Mouse (Mus musculus): Measurements from ENCODE around the gene Cavin1. TPM values are rescaled to one million over a fixed set of nuclear protein-coding genes. Genes with fewer than 3 reads are reported as not detected.

Gene Cavin1
- polyA plus RNA-seq, 1 experiment from 2014 or later: 16.3 TPM

GRCm38 (mm10) chr11:100946862-100947261, 23.8 kb downstream of the Cavin1 start:
- no peak for DNase-seq (ENCODE audit: low spot score)
- 35% methylated on average over 4 of the region's 4 CpGs for WGBS
- Histone ChIP-seq H3K9ac (replicated peaks; ENCODE audit: low read length) (no peak overlapping the region), H3K36me3 (replicated peaks; ENCODE audit: control insufficient read depth, insufficient read depth, low read depth, low read length) (no peaks in the 10 kb centered on the region), H3K27ac (replicated peaks; ENCODE audit: low read depth, low read length) (no peak overlapping the region), H3K4me3 (ENCODE audit: low read depth, low read length) (no peak overlapping the region), H3K27me3 (ENCODE audit: control insufficient read depth, insufficient read depth, low read length) (no peaks in the 10 kb centered on the region), H3K4me1 (ENCODE audit: control insufficient read depth, insufficient read depth, low read length) (no peaks in the 10 kb centered on the region), H3K9me3 (replicated peaks; ENCODE audit: control insufficient read depth, low read length) (no peaks in the 10 kb centered on the region), H3K4me2 (ENCODE audit: low read depth, low read length) (no peak overlapping the region)
- no peak for ATAC-seq (replicated peaks; ENCODE audit: insufficient number of reproducible peaks, low FRiP score, low TSS enrichment, low read depth)

DNA sequence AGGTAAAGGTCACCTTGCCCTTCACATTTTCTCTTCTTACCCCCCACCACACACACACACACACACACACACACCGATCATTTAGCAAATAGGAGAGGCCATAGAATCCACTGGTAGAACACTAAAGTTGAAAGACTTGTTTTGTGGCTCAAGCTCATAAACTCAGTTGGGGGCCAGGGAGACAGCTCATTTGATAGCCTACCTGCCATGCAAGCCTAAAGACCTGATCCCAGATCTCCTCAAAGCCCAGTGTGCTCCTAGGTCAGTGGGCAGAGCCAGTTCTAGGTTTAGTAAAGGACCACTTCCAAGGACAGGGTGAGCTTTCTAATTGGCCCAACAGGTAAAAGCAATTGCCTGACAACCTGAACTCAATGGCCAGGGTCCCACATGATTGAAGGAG, 28.3 kb downstream of the Cavin1 start:
- DNase-seq (ENCODE audit: low spot score): no peak
- ATAC-seq (replicated peaks; ENCODE audit: insufficient number of reproducible peaks, low FRiP score, low TSS enrichment, low read depth): no peak
- Histone ChIP-seq H3K4me2 (ENCODE audit: low read depth, low read length) (no peak overlapping the region), H3K9me3 (replicated peaks; ENCODE audit: control insufficient read depth, low read length) (no peaks in the 10 kb centered on the region), H3K4me1 (ENCODE audit: control insufficient read depth, insufficient read depth, low read length) (no peaks in the 10 kb centered on the region), H3K9ac (replicated peaks; ENCODE audit: low read length) (no peak overlapping the region), H3K27ac (replicated peaks; ENCODE audit: low read depth, low read length) (no peak overlapping the region), H3K4me3 (ENCODE audit: low read depth, low read length) (no peak overlapping the region), H3K36me3 (replicated peaks; ENCODE audit: control insufficient read depth, insufficient read depth, low read depth, low read length) (no peaks in the 10 kb centered on the region), H3K27me3 (ENCODE audit: control insufficient read depth, insufficient read depth, low read length) (no peaks in the 10 kb centered on the region)
- WGBS: 95% methylated on average over 1 of the region's 1 CpGs

GRCm38 (mm10) chr11:100939512-100940151, 31.1 kb downstream of the Cavin1 start, which contains the start of gene Stat3:
TSS of gene Stat3 (minus strand) at chr11:100939540.
- Histone ChIP-seq H3K4me2 (ENCODE audit: low read depth, low read length) (peak within 1 kb of the TSS; percentile 62), H3K27me3 (ENCODE audit: control insufficient read depth, insufficient read depth, low read length) (no peaks in the 10 kb centered on the region), H3K4me1 (ENCODE audit: control insufficient read depth, insufficient read depth, low read length) (no peaks in the 10 kb centered on the region), H3K9ac (replicated peaks; ENCODE audit: low read length) (peak within 1 kb of the TSS; percentile 67), H3K27ac (replicated peaks; ENCODE audit: low read depth, low read length) (no peak within 1 kb of the TSS), H3K9me3 (replicated peaks; ENCODE audit: control insufficient read depth, low read length) (no peaks in the 10 kb centered on the region), H3K4me3 (ENCODE audit: low read depth, low read length) (peak within 1 kb of the TSS; percentile 65), H3K36me3 (replicated peaks; ENCODE audit: control insufficient read depth, insufficient read depth, low read depth, low read length) (no peaks in the 10 kb centered on the region)
- DNase-seq (ENCODE audit: low spot score): peak; percentile 100
- peak; percentile 93 for ATAC-seq (replicated peaks; ENCODE audit: insufficient number of reproducible peaks, low FRiP score, low TSS enrichment, low read depth)
- 1% methylated on average over 29 of the region's 29 CpGs for WGBS

- H3K4me1 ChIP-seq (ENCODE audit: control insufficient read depth, insufficient read depth, low read length): no peaks in the 10 kb centered on the region
- 1% methylated on average over 47 of the region's 48 CpGs for WGBS
- H3K27me3 ChIP-seq (ENCODE audit: control insufficient read depth, insufficient read depth, low read length): no peaks in the 10 kb centered on the region
- peak overlapping the region; percentile 62 for H3K4me2 ChIP-seq (ENCODE audit: low read depth, low read length)
- peak; percentile 99 for ATAC-seq (replicated peaks; ENCODE audit: insufficient number of reproducible peaks, low FRiP score, low TSS enrichment, low read depth)
- H3K36me3 ChIP-seq (replicated peaks; ENCODE audit: control insufficient read depth, insufficient read depth, low read depth, low read length): no peaks in the 10 kb centered on the region
- peak; percentile 12 for DNase-seq (ENCODE audit: low spot score)
- H3K9me3 ChIP-seq (replicated peaks; ENCODE audit: control insufficient read depth, low read length): no peaks in the 10 kb centered on the region
- peak overlapping the region; percentile 65 for H3K4me3 ChIP-seq (ENCODE audit: low read depth, low read length)
- no peak overlapping the region for H3K27ac ChIP-seq (replicated peaks; ENCODE audit: low read depth, low read length)
- peak overlapping the region; percentile 67 for H3K9ac ChIP-seq (replicated peaks; ENCODE audit: low read length)
Measured at GRCm38 (mm10) chr11:100938711-100939511, 31.8 kb downstream of the Cavin1 start.

- 38% methylated on average over 5 of the region's 5 CpGs for WGBS
- H3K27me3 ChIP-seq (ENCODE audit: control insufficient read depth, insufficient read depth, low read length): no peaks in the 10 kb centered on the region
- no peaks in the 10 kb centered on the region for H3K9me3 ChIP-seq (replicated peaks; ENCODE audit: control insufficient read depth, low read length)
- ATAC-seq (replicated peaks; ENCODE audit: insufficient number of reproducible peaks, low FRiP score, low TSS enrichment, low read depth) (no peak), DNase-seq (ENCODE audit: low spot score) (no peak)
- no peaks in the 10 kb centered on the region for H3K4me1 ChIP-seq (ENCODE audit: control insufficient read depth, insufficient read depth, low read length)
- no peak overlapping the region for H3K9ac ChIP-seq (replicated peaks; ENCODE audit: low read length)
- H3K4me2 ChIP-seq (ENCODE audit: low read depth, low read length): no peak overlapping the region; the same call in 1 of the 2 replicates
- no peak overlapping the region; the same call in 1 of the 2 replicates for H3K4me3 ChIP-seq (ENCODE audit: low read depth, low read length)
- H3K36me3 ChIP-seq (replicated peaks; ENCODE audit: control insufficient read depth, insufficient read depth, low read depth, low read length): no peaks in the 10 kb centered on the region
- H3K27ac ChIP-seq (replicated peaks; ENCODE audit: low read depth, low read length): no peak overlapping the region
Measured at GRCm38 (mm10) chr11:100938112-100938511, 32.6 kb downstream of the Cavin1 start.

DNA sequence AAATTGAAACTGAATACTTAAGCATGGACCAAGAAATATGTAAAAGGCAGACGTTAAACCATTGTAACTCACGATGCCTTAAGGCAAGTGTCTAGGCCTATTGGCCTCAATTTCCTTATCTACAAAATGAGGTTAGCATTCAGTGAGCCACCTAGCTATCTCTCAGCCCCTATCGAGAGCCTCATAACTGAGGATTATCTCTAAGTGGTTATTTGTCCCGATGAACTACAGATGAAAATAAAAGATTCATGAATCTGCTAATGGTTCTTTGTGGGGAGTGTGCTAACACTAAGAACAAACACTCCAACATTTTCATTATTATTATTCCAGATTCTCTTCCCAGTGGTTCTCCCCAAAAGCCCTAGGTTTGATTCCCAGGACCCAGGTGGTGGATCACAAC, 33.4 kb downstream of the Cavin1 start:
- ATAC-seq (replicated peaks; ENCODE audit: insufficient number of reproducible peaks, low FRiP score, low TSS enrichment, low read depth) (no peak), DNase-seq (ENCODE audit: low spot score) (no peak)
- H3K27ac ChIP-seq (replicated peaks; ENCODE audit: low read depth, low read length): no peak overlapping the region
- H3K9ac ChIP-seq (replicated peaks; ENCODE audit: low read length): no peak overlapping the region
- 77% methylated on average over 4 of the region's 4 CpGs for WGBS
- H3K9me3 ChIP-seq (replicated peaks; ENCODE audit: control insufficient read depth, low read length): no peaks in the 10 kb centered on the region
- no peaks in the 10 kb centered on the region for H3K4me1 ChIP-seq (ENCODE audit: control insufficient read depth, insufficient read depth, low read length)
- no peak overlapping the region for H3K4me2 ChIP-seq (ENCODE audit: low read depth, low read length)
- H3K4me3 ChIP-seq (ENCODE audit: low read depth, low read length): no peak overlapping the region
- H3K36me3 ChIP-seq (replicated peaks; ENCODE audit: control insufficient read depth, insufficient read depth, low read depth, low read length): no peaks in the 10 kb centered on the region
- no peaks in the 10 kb centered on the region for H3K27me3 ChIP-seq (ENCODE audit: control insufficient read depth, insufficient read depth, low read length)

GRCm38 (mm10) chr11:100935373-100936355, 35.0 kb downstream of the Cavin1 start:
- DNase-seq (ENCODE audit: low spot score) (no peak), ATAC-seq (replicated peaks; ENCODE audit: insufficient number of reproducible peaks, low FRiP score, low TSS enrichment, low read depth) (no peak)
- Histone ChIP-seq H3K9ac (replicated peaks; ENCODE audit: low read length) (no peak overlapping the region), H3K4me1 (ENCODE audit: control insufficient read depth, insufficient read depth, low read length) (no peaks in the 10 kb centered on the region), H3K9me3 (replicated peaks; ENCODE audit: control insufficient read depth, low read length) (no peaks in the 10 kb centered on the region), H3K36me3 (replicated peaks; ENCODE audit: control insufficient read depth, insufficient read depth, low read depth, low read length) (no peaks in the 10 kb centered on the region), H3K27me3 (ENCODE audit: control insufficient read depth, insufficient read depth, low read length) (no peaks in the 10 kb centered on the region), H3K4me3 (ENCODE audit: low read depth, low read length) (no peak overlapping the region), H3K4me2 (ENCODE audit: low read depth, low read length) (no peak overlapping the region), H3K27ac (replicated peaks; ENCODE audit: low read depth, low read length) (no peak overlapping the region)
- 82% methylated on average over 8 of the region's 8 CpGs for WGBS

Data from embryonic facial prominence, embryonic 11.5 days (tissue).